ENCODE assay signal across 8 mouse cellular contexts in the genomic region with DNA sequence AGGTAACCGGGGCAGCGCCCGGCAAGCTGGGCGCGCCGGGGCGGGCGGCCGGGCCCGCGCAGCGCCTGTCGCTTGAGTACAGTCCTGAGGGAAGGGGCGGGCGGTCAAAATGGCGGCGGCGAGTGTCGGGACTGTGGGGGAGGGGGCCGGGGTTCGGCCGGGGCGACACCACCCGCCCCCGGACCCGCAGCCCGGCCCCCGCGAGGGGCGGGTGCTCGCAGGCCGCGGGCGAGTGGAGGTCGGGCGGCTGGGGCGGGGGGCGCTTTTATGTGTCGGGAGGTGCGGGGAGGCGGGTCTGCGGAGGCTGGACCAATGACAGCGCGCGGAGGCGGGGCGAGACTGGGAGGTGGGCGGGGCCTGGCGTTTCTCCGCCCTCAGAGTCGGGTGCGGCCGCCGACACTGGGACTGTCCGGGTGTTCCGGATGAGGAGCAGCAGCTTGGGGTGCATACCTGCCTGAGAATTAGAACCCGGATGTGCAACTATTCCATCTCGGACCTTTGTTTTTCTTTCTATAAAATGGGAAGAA. TPM values are rescaled to one million over a fixed set of nuclear protein-coding genes. Genes with fewer than 3 reads are reported as not detected.
A peak's percentile ranks its signal among the peaks of the same experiment; 100 is the strongest.
DNase-seq lines count a peak whose midpoint lies in the region; ATAC-seq and TF ChIP-seq lines count a peak whose summit lies in the region.

No protein-coding gene starts in this region.

- no peak overlapping the region for H3K27ac ChIP-seq in cortical plate, adult 2 months (ENCODE audit: insufficient read depth, low read length)

- ATAC-seq in megakaryocyte, adult 5-6 weeks (ENCODE audit: poor library complexity, severe bottlenecking): peak; percentile 55

- TF ChIP-seq POLR2A in cortical plate, adult 2 months (IDR thresholded peaks at IDR 0.05; ENCODE audit: extremely low read depth, insufficient read depth, low read length): peak; percentile 68

- H3K4me3 ChIP-seq in cortical plate, adult 2 months (ENCODE audit: insufficient read depth, low read length): peak overlapping the region; percentile 22

- peaks cover 20% of the 10 kb centered on the region for H3K4me1 ChIP-seq in cortical plate, adult 2 months (ENCODE audit: control insufficient read depth, insufficient read depth, low read length)

- no peak for TF ChIP-seq CTCF in cortical plate, adult 2 months (IDR thresholded peaks at IDR 0.05; ENCODE audit: extremely low read depth, insufficient read depth, low read length)

- peak; percentile 88 for DNase-seq in adipocyte (ENCODE audit: low spot score)
- DNase-seq in gastrocnemius, adult 8-10 months (ENCODE audit: low spot score in 2 of 2): peak; percentile 91 to 92
- peak; percentile 97 for DNase-seq in induced T-regulatory cell, adult 2 months (ENCODE audit: low read depth)
- peak; percentile 89 to 94 for DNase-seq in left cerebral cortex, adult 8-10 months (ENCODE audit: low spot score in 2 of 2)
- peak; percentile 93 for DNase-seq in right cerebral cortex, adult 18-20 months
- peak; percentile 98 for DNase-seq in urinary bladder, adult 2 months (ENCODE audit: low spot score)

RNA-seq across cellular contexts. Expression of gene Rfx1, which starts 0.5 kb away (rescaled TPM):
- 28.0 and 29.5 TPM in 2 replicates for polyA plus RNA-seq in cortical plate, adult 2 months (2012; rRNA removed)
- 1 to 10 TPM; 3.1 to 4.9 (median 3.8) TPM for total RNA-seq in gastrocnemius, adult 8-10 months (2022)
- total RNA-seq in left cerebral cortex, adult 8-10 months (2022): 10 to 100 TPM; 19.5 to 26.3 (median 24.3) TPM
- total RNA-seq in megakaryocyte, adult 5-6 weeks (2015): 9.9 and 10.6 TPM in 2 replicates
- 4.2 and 5.3 TPM in 2 replicates for total RNA-seq in megakaryocyte, adult 5-6 weeks (2017)
- polyA plus RNA-seq in urinary bladder, adult 2 months (2012; rRNA removed): 8.0 and 11.0 TPM in 2 replicates

RNA-seq across cellular contexts. Expression of gene Gm10643, which starts 2.2 kb away (rescaled TPM):
- 3.6 and 3.7 TPM in 2 replicates for polyA plus RNA-seq in cortical plate, adult 2 months (2012; rRNA removed)
- total RNA-seq in gastrocnemius, adult 8-10 months (2022): 1 to 10 TPM in 2 of 4 experiments, under 1 TPM in 2; 0.77 to 1.4 (median 1.1) TPM
- 1 to 10 TPM; 4.1 to 4.6 (median 4.5) TPM for total RNA-seq in left cerebral cortex, adult 8-10 months (2022)
- 1.0 and 1.4 TPM in 2 replicates for total RNA-seq in megakaryocyte, adult 5-6 weeks (2015)
- 1.7 and 2.4 TPM in 2 replicates for total RNA-seq in megakaryocyte, adult 5-6 weeks (2017)
- polyA plus RNA-seq in urinary bladder, adult 2 months (2012; rRNA removed): 2.0 and 2.3 TPM in 2 replicates

RNA-seq across cellular contexts. Expression of gene Rln3, which starts 22.3 kb away (rescaled TPM):
- polyA plus RNA-seq in cortical plate, adult 2 months (2012; rRNA removed): not detected in 2 replicates
- not detected for total RNA-seq in gastrocnemius, adult 8-10 months (2022)
- not detected for total RNA-seq in left cerebral cortex, adult 8-10 months (2022)
- not detected in 2 replicates for total RNA-seq in megakaryocyte, adult 5-6 weeks (2015)
- total RNA-seq in megakaryocyte, adult 5-6 weeks (2017): not detected in 2 replicates
- 0.21 and 0.30 TPM in 2 replicates for polyA plus RNA-seq in urinary bladder, adult 2 months (2012; rRNA removed)

RNA-seq across cellular contexts. Expression of gene Il27ra, which starts 24.7 kb away (rescaled TPM):
- polyA plus RNA-seq in cortical plate, adult 2 months (2012; rRNA removed): 0.33 and 0.40 TPM in 2 replicates
- under 1 TPM; 0.27 to 0.56 (median 0.43) TPM for total RNA-seq in gastrocnemius, adult 8-10 months (2022)
- under 1 TPM; 0.36 to 0.57 (median 0.47) TPM for total RNA-seq in left cerebral cortex, adult 8-10 months (2022)
- total RNA-seq in megakaryocyte, adult 5-6 weeks (2015): 1.5 and 2.2 TPM in 2 replicates
- total RNA-seq in megakaryocyte, adult 5-6 weeks (2017): 0.12 and 0.73 TPM in 2 replicates
- 2.0 and 2.1 TPM in 2 replicates for polyA plus RNA-seq in urinary bladder, adult 2 months (2012; rRNA removed)

RNA-seq across cellular contexts. Expression of gene Dcaf15, which starts 37.5 kb away (rescaled TPM):
- 29.9 and 33.2 TPM in 2 replicates for polyA plus RNA-seq in cortical plate, adult 2 months (2012; rRNA removed)
- 1 to 10 TPM; 4.3 to 5.2 (median 4.7) TPM for total RNA-seq in gastrocnemius, adult 8-10 months (2022)
- total RNA-seq in left cerebral cortex, adult 8-10 months (2022): 10 to 100 TPM; 17.0 to 19.8 (median 18.5) TPM
- 11.3 and 13.6 TPM in 2 replicates for total RNA-seq in megakaryocyte, adult 5-6 weeks (2015)
- 14.8 and 16.4 TPM in 2 replicates for total RNA-seq in megakaryocyte, adult 5-6 weeks (2017)
- 20.4 and 26.6 TPM in 2 replicates for polyA plus RNA-seq in urinary bladder, adult 2 months (2012; rRNA removed)
